Mouse (Mus musculus) CH12.LX (cell line): ENCODE results near the gene Golt1b. TPM values are rescaled to one million over a fixed set of nuclear protein-coding genes. Genes with fewer than 3 reads are reported as not detected.

ENCODE experiments used
- DNase-seq: peaks from one replicate; pipeline ENCODE4 v3.0.0-alpha.2; 2013; ENCODE audit errors: extremely low read depth
- H3K27ac ChIP-seq: 2 replicates; pipeline ENCODE4 v1.5.1; 2012; ENCODE audit warnings: low read depth, mild to moderate bottlenecking, control low read depth, moderate library complexity; ENCODE audit not compliant: insufficient read depth
- H3K27me3 ChIP-seq: replicated peaks from 2 replicates; pipeline ENCODE3; 2012; ENCODE audit warnings: inconsistent platforms
- H3K36me3 ChIP-seq, 2 experiments: replicated peaks in 1 of 2; 2 replicates each; pipeline versions ENCODE3 to v1.6.1; 2012; ENCODE audit warnings: inconsistent platforms in 1 of 2, low read length in 1 of 2, mild to moderate bottlenecking in 1 of 2, mixed read lengths in 1 of 2, moderate library complexity in 1 of 2; ENCODE audit not compliant: control insufficient read depth in 1 of 2, insufficient read depth in 1 of 2
- H3K4me1 ChIP-seq, 2 experiments: 2 replicates each; pipeline ENCODE4 v1.6.1; 2012; ENCODE audit warnings: inconsistent platforms in 1 of 2, moderate library complexity in 1 of 2; ENCODE audit not compliant: insufficient read depth in 2 of 2, control insufficient read depth in 1 of 2
- H3K4me2 ChIP-seq: 2 replicates; pipeline ENCODE4 v1.6.1; 2012; ENCODE audit warnings: low read depth, mild to moderate bottlenecking, control low read depth; ENCODE audit not compliant: poor library complexity, insufficient read depth, severe bottlenecking
- H3K4me3 ChIP-seq, 3 experiments: fragments of 150-350 bp in 1 of 3; sonication (generic) in 1 of 3; replicated peaks in 1 of 3; 2 replicates each; pipeline versions ENCODE3 to v1.5.1; 2011 to 2012; ENCODE audit warnings: low read depth in 2 of 3, low read length in 2 of 3, mild to moderate bottlenecking in 2 of 3, moderate library complexity in 2 of 3, control low read depth in 1 of 3, improper control_type of control experiment in 1 of 3, inconsistent platforms in 1 of 3, mixed read lengths in 1 of 3; ENCODE audit not compliant: poor library complexity in 1 of 3
- H3K79me2 ChIP-seq: replicated peaks from 2 replicates; pipeline ENCODE4 v1.6.1; 2012; ENCODE audit warnings: mild to moderate bottlenecking, moderate library complexity; ENCODE audit not compliant: control insufficient read depth, poor library complexity, insufficient read depth, severe bottlenecking; ENCODE audit errors: extremely low read depth
- H3K9ac ChIP-seq: 2 replicates; pipeline ENCODE4 v1.6.1; 2012; ENCODE audit warnings: low read depth, mild to moderate bottlenecking, control low read depth, moderate library complexity; ENCODE audit not compliant: insufficient read depth
- H3K9me3 ChIP-seq: replicated peaks from 2 replicates; pipeline ENCODE3; 2012; ENCODE audit warnings: low read length, inconsistent platforms, mixed read lengths
- BHLHE40 ChIP-seq: IDR thresholded peaks from 2 replicates; pipeline ENCODE4 v1.6.1; 2011; ENCODE audit warnings: mild to moderate bottlenecking, low read depth, low read length, improper control_type of control experiment
- CHD1 ChIP-seq: IDR thresholded peaks from 2 replicates; pipeline ENCODE4 v1.6.1; 2012; ENCODE audit warnings: low read depth, low read length, improper control_type of control experiment, inconsistent platforms
- EP300 ChIP-seq: IDR thresholded peaks from 2 replicates; pipeline ENCODE4 v1.6.1; 2011; ENCODE audit warnings: low read length, improper control_type of control experiment
- GABPA ChIP-seq: IDR thresholded peaks from 2 replicates; pipeline ENCODE4 v1.6.1; 2012; ENCODE audit warnings: low read depth, low read length, improper control_type of control experiment, inconsistent platforms; ENCODE audit not compliant: insufficient replicate concordance
- HCFC1 ChIP-seq: IDR thresholded peaks from 2 replicates; pipeline ENCODE4 v1.6.1; 2012; ENCODE audit warnings: low read depth, mild to moderate bottlenecking, inconsistent platforms, low read length, improper control_type of control experiment
- IRF4 ChIP-seq: IDR thresholded peaks from 2 replicates; pipeline ENCODE4 v1.6.1; 2014; ENCODE audit warnings: low read depth, mild to moderate bottlenecking, inconsistent platforms, low read length, improper control_type of control experiment
- JUN ChIP-seq: IDR thresholded peaks from 2 replicates; pipeline ENCODE4 v1.6.1; 2011; ENCODE audit warnings: low read depth, mild to moderate bottlenecking, low read length, improper control_type of control experiment, moderate library complexity; ENCODE audit not compliant: insufficient read depth
- JUND ChIP-seq: conservative IDR thresholded peaks from 2 replicates; pipeline ENCODE4 v1.6.1; 2011; ENCODE audit warnings: low read depth, low read length, improper control_type of control experiment
- MAFK ChIP-seq: IDR thresholded peaks from 2 replicates; pipeline ENCODE4 v1.6.1; 2011; ENCODE audit warnings: low read length, improper control_type of control experiment; ENCODE audit not compliant: insufficient replicate concordance
- MAZ ChIP-seq: IDR thresholded peaks from 2 replicates; pipeline ENCODE4 v1.6.1; 2012; ENCODE audit warnings: low read depth, mild to moderate bottlenecking, inconsistent platforms, low read length, improper control_type of control experiment, moderate library complexity
- MXI1 ChIP-seq: IDR thresholded peaks from 2 replicates; pipeline ENCODE4 v1.6.1; 2011; ENCODE audit warnings: mild to moderate bottlenecking, low read depth, low read length, improper control_type of control experiment
- MYC ChIP-seq: IDR thresholded peaks from 2 replicates; pipeline ENCODE4 v1.6.1; 2011; ENCODE audit warnings: low read depth, mild to moderate bottlenecking, improper control_type of control experiment, low read length
- NELFE ChIP-seq: IDR thresholded peaks from 2 replicates; pipeline ENCODE4 v1.6.1; 2011; ENCODE audit warnings: low read depth, low read length, improper control_type of control experiment
- POLR2AphosphoS2 ChIP-seq: IDR thresholded peaks from 2 replicates; pipeline ENCODE4 v1.6.1; 2011; ENCODE audit warnings: low read depth, low read length, improper control_type of control experiment
- RAD21 ChIP-seq: IDR thresholded peaks from 2 replicates; pipeline ENCODE4 v1.6.1; 2011; ENCODE audit warnings: low read depth, mild to moderate bottlenecking, low read length, improper control_type of control experiment, moderate library complexity
- RCOR1 ChIP-seq: conservative IDR thresholded peaks from 2 replicates; pipeline ENCODE4 v1.6.1; 2012; ENCODE audit warnings: low read depth, mild to moderate bottlenecking, inconsistent platforms, low read length, improper control_type of control experiment
- ZKSCAN1 ChIP-seq: IDR thresholded peaks from 2 replicates; pipeline ENCODE4 v1.6.1; 2012; ENCODE audit warnings: low read depth, inconsistent platforms, low read length, improper control_type of control experiment, borderline replicate concordance
- ZNF384 ChIP-seq: IDR thresholded peaks from 2 replicates; pipeline ENCODE4 v1.6.1; 2012; ENCODE audit warnings: low read depth, low read length, improper control_type of control experiment, inconsistent platforms
- dilution Hi-C: fragments of 300-500 bp; cut with MboI; formaldehyde crosslinking; loops from 2 replicates; pipeline ENCODE4 v1.14.3; 2020; ENCODE audit warnings: low sequenced_read_pairs; ENCODE audit not compliant: extremely low pct_unique_long_range_greater_than_20kb, extremely low pct_ligation_motif_present
- in situ Hi-C: fragments of 300-500 bp; cut with MboI; formaldehyde crosslinking; loops from 3 replicates; pipeline ENCODE4 v1.14.3; 2019; ENCODE audit warnings: low sequenced_read_pairs, low pct_ligation_motif_present, low pct_unique_long_range_greater_than_20kb, mixed read lengths
- polyA plus RNA-seq: library from polyadenylated mRNA; unstranded; fragments of >175 nt; gene quantifications from 2 replicates; pipeline ENCODE4 v1.2.1, GENCODE M21; 2012; ENCODE audit warnings: low read depth; ENCODE audit not compliant: insufficient read length
- total RNA-seq, 2 experiments: library from RNA; depleted of rRNA; stranded (reverse); fragments of 300-350 nt in 1 of 2; fragments of >200 nt in 1 of 2; gene quantifications; 2 replicates each; pipeline ENCODE4 v1.2.3; 2012 to 2014

Gene Golt1b
- total and polyA plus RNA-seq, 3 experiments = 28.3 to 71.8 (median 51.5) TPM

DNA sequence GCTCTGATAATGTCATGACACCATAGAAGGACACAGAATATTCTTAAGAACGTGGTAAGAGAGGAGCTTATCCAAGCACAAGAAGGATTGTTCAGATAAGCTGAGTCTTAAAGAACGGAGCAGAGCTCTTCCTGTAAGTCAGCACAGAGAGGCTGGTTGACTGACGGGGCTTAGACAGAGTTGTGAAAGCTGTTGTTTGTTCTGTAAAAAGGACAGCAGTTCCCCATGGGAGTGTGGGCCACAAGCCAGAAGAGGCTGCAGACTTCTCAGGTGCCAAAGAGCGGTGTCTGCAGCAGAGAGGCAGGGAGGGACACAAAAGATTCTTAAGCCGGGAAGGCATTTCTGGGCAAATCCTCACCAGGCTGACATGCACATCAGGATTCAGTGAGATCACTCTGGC, 7.6 kb downstream of the Golt1b start:
- H3K79me2 ChIP-seq = peaks cover 44% of the 10 kb centered on the region
- H3K4me3 ChIP-seq = no peak overlapping the region
- peaks cover 38 to 60% of the 10 kb centered on the region in 2 experiments for H3K36me3 ChIP-seq
- no peak overlapping the region for H3K4me2 ChIP-seq
- no peak overlapping the region for H3K9ac ChIP-seq
- dilution Hi-C loops = no loop called here
- H3K27me3 ChIP-seq = no peaks in the 10 kb centered on the region
- in situ Hi-C loops = no loop called here
- no peak overlapping the region for H3K27ac ChIP-seq
- H3K4me1 ChIP-seq = peaks cover 8 to 21% of the 10 kb centered on the region in 2 experiments
- no peak for DNase-seq
- H3K9me3 ChIP-seq = no peaks in the 10 kb centered on the region
- TF ChIP-seq ZNF384 (no peak), EP300 (no peak), JUND (no peak), MAFK (no peak), GABPA (no peak), HCFC1 (no peak), MYC (no peak), MAZ (no peak), NELFE (no peak), RAD21 (no peak), JUN (no peak)

DNA sequence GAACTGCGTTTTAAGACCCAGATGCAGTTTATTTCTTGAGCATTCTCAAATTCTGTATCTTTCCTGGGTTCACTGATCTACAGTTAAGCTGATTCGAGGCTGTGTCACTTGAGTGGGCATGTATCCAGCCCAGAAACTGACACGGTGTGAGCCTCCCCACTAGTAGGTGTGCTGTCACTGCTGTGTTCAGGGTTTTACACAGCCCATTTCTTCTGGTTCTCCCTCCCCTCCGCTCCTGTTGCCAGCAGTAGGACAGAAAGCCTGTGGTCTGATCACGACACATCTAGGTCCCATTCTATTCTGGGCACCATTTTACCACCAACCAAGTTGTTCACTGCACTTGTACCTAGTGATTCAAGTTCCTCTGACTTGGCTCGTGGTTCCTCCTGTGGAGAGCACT, 8.7 kb downstream of the Golt1b start:
- no peak for TF ChIP-seq BHLHE40
- TF ChIP-seq RCOR1 = no peak
- TF ChIP-seq CHD1 = no peak
- TF ChIP-seq POLR2AphosphoS2 = no peak
- no peak for TF ChIP-seq MAZ
- no peak for TF ChIP-seq IRF4
- TF ChIP-seq ZKSCAN1 = no peak
- TF ChIP-seq NELFE = no peak
- TF ChIP-seq MAFK = no peak
- TF ChIP-seq MXI1 = no peak
- Histone ChIP-seq H3K4me3 (no peak overlapping the region), H3K9me3 (no peaks in the 10 kb centered on the region), H3K4me1 (peaks cover 2 to 12% of the 10 kb centered on the region in 2 experiments), H3K4me2 (no peak overlapping the region), H3K36me3 (peaks cover 45 to 61% of the 10 kb centered on the region in 2 experiments), H3K27me3 (no peaks in the 10 kb centered on the region), H3K79me2 (peaks cover 34% of the 10 kb centered on the region), H3K27ac (no peak overlapping the region), H3K9ac (no peak overlapping the region)
- in situ Hi-C loops = no loop called here
- dilution Hi-C loops = no loop called here
- no peak for DNase-seq
